In the genomic region with DNA sequence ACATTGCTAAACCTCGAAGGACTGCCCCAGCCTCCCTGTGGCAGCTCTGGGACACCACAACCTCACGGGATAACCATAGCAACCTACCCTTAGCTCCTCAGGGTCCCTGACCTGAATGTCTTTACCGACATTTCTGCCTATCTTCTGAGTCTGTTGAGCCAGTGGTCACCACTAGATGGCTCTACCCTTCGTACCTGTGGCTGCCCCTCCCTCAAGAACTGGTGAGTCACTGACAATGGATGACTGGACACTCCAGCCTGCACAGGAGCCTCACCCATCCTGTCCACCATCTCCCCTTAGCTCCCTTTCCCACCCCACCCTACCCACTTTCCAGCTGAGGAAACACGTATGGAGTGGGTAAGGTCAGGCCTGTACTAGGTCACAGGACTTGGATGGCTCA, we compare ENCODE assay signal across 9 mouse cellular contexts. TPM values are rescaled to one million over a fixed set of nuclear protein-coding genes. Genes with fewer than 3 reads are reported as not detected.
DNase-seq lines count a peak whose midpoint lies in the region; ATAC-seq lines count a peak whose summit lies in the region.
"Had no signal": no experiment of that assay in that cellular context is flagged by ENCODE, and none has a peak within 500 bp of the region (broad histone marks: within the 10 kb centered on the region; RNA-seq: fewer than 3 reads in every experiment).

No protein-coding gene starts in this region.

- H3K9ac ChIP-seq in embryonic facial prominence, embryonic 14.5 days (ENCODE audit: low read depth, low read length), result no peak overlapping the region
- H3K9ac ChIP-seq: embryonic facial prominence, embryonic 13.5 days had no signal

- H3K4me3 ChIP-seq in embryonic facial prominence, embryonic 14.5 days (ENCODE audit: low read depth, low read length), result no peak overlapping the region
- H3K4me3 ChIP-seq in midbrain, embryonic 10.5 days, result no peak overlapping the region
- H3K4me3 ChIP-seq: embryonic facial prominence, embryonic 13.5 days had no signal

- H3K27me3 ChIP-seq in embryonic facial prominence, embryonic 14.5 days (replicated peaks; ENCODE audit: control insufficient read depth, insufficient read depth, low read length), result no peaks in the 10 kb centered on the region; the same call in 1 of the 2 replicates
- peaks cover 51% of the 10 kb centered on the region for H3K27me3 ChIP-seq in midbrain, embryonic 10.5 days (ENCODE audit: low read depth, poor library complexity, severe bottlenecking)

- H3K27ac ChIP-seq in embryonic facial prominence, embryonic 14.5 days (replicated peaks; ENCODE audit: low read depth, low read length), result no peak overlapping the region
- H3K27ac ChIP-seq in midbrain, embryonic 10.5 days (replicated peaks), result no peak overlapping the region
- H3K27ac ChIP-seq: embryonic facial prominence, embryonic 13.5 days had no signal

- H3K9me3 ChIP-seq in embryonic facial prominence, embryonic 14.5 days (ENCODE audit: control insufficient read depth, low read length), result no peaks in the 10 kb centered on the region
- H3K9me3 ChIP-seq in midbrain, embryonic 10.5 days (replicated peaks), result no peaks in the 10 kb centered on the region
- H3K9me3 ChIP-seq: embryonic facial prominence, embryonic 13.5 days had no signal

- peak; percentile 24; the same call in 1 of the 2 replicates for ATAC-seq in embryonic facial prominence, embryonic 14.5 days (ENCODE audit: low read depth)

- no peaks in the 10 kb centered on the region for H3K36me3 ChIP-seq in embryonic facial prominence, embryonic 14.5 days (ENCODE audit: control insufficient read depth, insufficient read depth, low read length)
- no peaks in the 10 kb centered on the region for H3K36me3 ChIP-seq in midbrain, embryonic 10.5 days
- H3K36me3 ChIP-seq: embryonic facial prominence, embryonic 13.5 days had no signal

- H3K4me1 ChIP-seq in embryonic facial prominence, embryonic 14.5 days (ENCODE audit: control insufficient read depth, insufficient read depth, low read length), result no peaks in the 10 kb centered on the region
- peaks cover 14% of the 10 kb centered on the region for H3K4me1 ChIP-seq in midbrain, embryonic 10.5 days

- no peak overlapping the region for H3K4me2 ChIP-seq in embryonic facial prominence, embryonic 14.5 days (ENCODE audit: low read depth, low read length)
- H3K4me2 ChIP-seq: embryonic facial prominence, embryonic 13.5 days had no signal

- WGBS in embryonic facial prominence, embryonic 14.5 days, result 23% methylated on average over 5 of the region's 5 CpGs
- 30% methylated on average over 5 of the region's 5 CpGs for WGBS in midbrain, embryonic 10.5 days

- peak; percentile 34 for DNase-seq in adrenal gland, postnatal 14 days
- no peak for DNase-seq in adrenal gland, adult 18-20 months (ENCODE audit: low spot score in 2 of 2)
- peak; percentile 30 to 49 for DNase-seq in kidney, postnatal 4 days
- no peak for DNase-seq in kidney, adult 9 months
- DNase-seq in B cell, adult 2 months, result peak; percentile 31 to 42
- DNase-seq in embryonic facial prominence, embryonic 14.5 days (ENCODE audit: low spot score), result no peak
- DNase-seq in midbrain, embryonic 10.5 days (ENCODE audit: low spot score), result no peak
- no peak for DNase-seq in gastrocnemius, postnatal 10 days

RNA-seq across cellular contexts. Expression of a gene that starts 23.5 kb away (rescaled TPM):
- 5.8 and 8.3 TPM in 2 replicates for total RNA-seq in adrenal gland, postnatal 14 days (2021)
- 1 to 10 TPM; 2.9 to 5.0 TPM for total RNA-seq in adrenal gland, adult 18-20 months (2021)
- polyA plus RNA-seq in embryonic facial prominence, embryonic 14.5 days (2014; fragmentation: Nextera tagmentation; extraction: Ambion mirVana), result 15.7 and 18.6 TPM in 2 replicates
- 4.3 and 4.8 TPM in 2 replicates for polyA plus RNA-seq in midbrain, embryonic 10.5 days (2016; fragmentation: Nextera tagmentation; extraction: Ambion mirVana)
- total RNA-seq in gastrocnemius, postnatal 10 days (2021), result 1 to 10 TPM; 2.7 to 3.5 TPM

Comparison
In these comparisons a context has a peak if more than half of its experiments do, and no peak if none do; other contexts are left out.
1. DNase-seq: peak in adrenal gland, postnatal 14 days (single experiment), kidney, postnatal 4 days (2 of 2) and B cell, adult 2 months (2 of 2); none in adrenal gland, adult 18-20 months (0 of 2), kidney, adult 9 months (single experiment), embryonic facial prominence, embryonic 14.5 days (single experiment), midbrain, embryonic 10.5 days (single experiment) and gastrocnemius, postnatal 10 days (single experiment).